Mouse (Mus musculus): ENCODE data around the gene Mlc1. TPM values are rescaled to one million over a fixed set of nuclear protein-coding genes. Genes with fewer than 3 reads are reported as not detected.

Mlc1 gene
- polyA plus RNA-seq, 1 experiment from 2014 or later: 31.5 TPM

GRCm38 (mm10) chr15:88998636-88999035, 19.8 kb upstream of the Mlc1 start:
- 81% methylated on average over 8 of the region's 8 CpGs for WGBS
- Histone ChIP-seq H3K27me3 (ENCODE audit: control insufficient read depth, insufficient read depth, low read depth, low read length) (no peaks in the 10 kb centered on the region), H3K9me3 (replicated peaks; ENCODE audit: control insufficient read depth, low read length, poor library complexity, severe bottlenecking) (no peaks in the 10 kb centered on the region), H3K27ac (ENCODE audit: low read length) (no peak overlapping the region), H3K36me3 (ENCODE audit: control insufficient read depth, insufficient read depth, low read length) (no peaks in the 10 kb centered on the region), H3K4me2 (ENCODE audit: low read length) (no peak overlapping the region), H3K9ac (ENCODE audit: low read depth, low read length) (no peak overlapping the region), H3K4me1 (ENCODE audit: control insufficient read depth, insufficient read depth, low read length) (no peaks in the 10 kb centered on the region), H3K4me3 (ENCODE audit: low read depth, low read length) (no peak overlapping the region)
- ATAC-seq: no peak

DNA sequence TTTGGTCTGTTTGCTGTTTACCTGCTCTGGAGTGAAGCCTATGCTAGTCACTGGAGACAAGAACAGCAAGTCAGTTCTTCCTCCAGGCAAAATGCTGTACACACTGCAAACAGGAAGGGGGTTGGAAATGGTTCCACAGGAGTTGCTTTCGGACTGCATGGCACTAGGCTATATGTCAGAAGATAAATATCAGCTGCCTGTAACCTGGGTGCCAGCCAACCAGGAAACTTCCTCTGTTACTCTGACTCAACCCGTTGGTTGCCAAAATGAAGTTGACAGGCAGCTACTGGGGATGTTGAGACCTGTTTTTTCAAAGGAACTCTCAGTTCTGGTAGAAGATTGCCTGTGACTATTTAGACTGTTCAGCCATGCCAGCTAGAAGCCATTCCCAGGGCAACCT, 10.4 kb upstream of the Mlc1 start:
- H3K9me3 ChIP-seq (replicated peaks; ENCODE audit: control insufficient read depth, low read length, poor library complexity, severe bottlenecking): no peaks in the 10 kb centered on the region
- H3K27ac ChIP-seq (ENCODE audit: low read length): no peak overlapping the region
- H3K4me2 ChIP-seq (ENCODE audit: low read length): no peak overlapping the region
- 84% methylated on average over 2 of the region's 2 CpGs for WGBS
- no peak for ATAC-seq
- H3K36me3 ChIP-seq (ENCODE audit: control insufficient read depth, insufficient read depth, low read length): no peaks in the 10 kb centered on the region
- H3K4me3 ChIP-seq (ENCODE audit: low read depth, low read length): no peak overlapping the region
- H3K27me3 ChIP-seq (ENCODE audit: control insufficient read depth, insufficient read depth, low read depth, low read length): no peaks in the 10 kb centered on the region
- H3K4me1 ChIP-seq (ENCODE audit: control insufficient read depth, insufficient read depth, low read length): no peaks in the 10 kb centered on the region
- H3K9ac ChIP-seq (ENCODE audit: low read depth, low read length): no peak overlapping the region

- WGBS: 93% methylated on average over 31 of the region's 31 CpGs
- H3K4me3 ChIP-seq (ENCODE audit: low read depth, low read length): no peak within 1 kb of the TSS
- no peak within 1 kb of the TSS for H3K27ac ChIP-seq (ENCODE audit: low read length)
- H3K9ac ChIP-seq (ENCODE audit: low read depth, low read length): no peak within 1 kb of the TSS
- no peaks in the 10 kb centered on the region for H3K27me3 ChIP-seq (ENCODE audit: control insufficient read depth, insufficient read depth, low read depth, low read length)
- H3K4me1 ChIP-seq (ENCODE audit: control insufficient read depth, insufficient read depth, low read length): no peaks in the 10 kb centered on the region
- no peaks in the 10 kb centered on the region for H3K9me3 ChIP-seq (replicated peaks; ENCODE audit: control insufficient read depth, low read length, poor library complexity, severe bottlenecking)
- no peak for ATAC-seq
- no peaks in the 10 kb centered on the region for H3K36me3 ChIP-seq (ENCODE audit: control insufficient read depth, insufficient read depth, low read length)
- no peak within 1 kb of the TSS for H3K4me2 ChIP-seq (ENCODE audit: low read length)
Measured at GRCm38 (mm10) chr15:88982534-88983079, 3.8 kb upstream of the Mlc1 start, which contains the start of gene Mov10l1. TSS of gene Mov10l1 (plus strand) at chr15:88982909.

DNA sequence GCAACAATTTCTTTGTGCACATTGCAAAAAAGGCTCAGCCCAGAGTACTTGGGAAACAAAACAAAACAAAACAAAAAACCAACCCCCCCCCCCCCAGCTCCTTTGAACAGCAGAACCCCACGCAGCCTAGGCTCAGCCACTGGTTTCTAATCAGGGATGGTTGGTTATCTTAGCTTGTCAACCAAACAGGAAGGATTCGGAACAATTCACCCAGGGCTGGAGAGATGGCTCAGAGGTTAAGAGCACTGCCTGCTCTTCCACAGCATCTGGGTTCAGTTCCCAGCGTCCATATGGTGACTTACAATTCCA, 285 bp upstream of the Mlc1 start:
- Histone ChIP-seq H3K4me3 (ENCODE audit: low read depth, low read length) (no peak overlapping the region), H3K9ac (ENCODE audit: low read depth, low read length) (no peak overlapping the region), H3K4me2 (ENCODE audit: low read length) (no peak overlapping the region), H3K27me3 (ENCODE audit: control insufficient read depth, insufficient read depth, low read depth, low read length) (no peaks in the 10 kb centered on the region), H3K36me3 (ENCODE audit: control insufficient read depth, insufficient read depth, low read length) (no peaks in the 10 kb centered on the region), H3K9me3 (replicated peaks; ENCODE audit: control insufficient read depth, low read length, poor library complexity, severe bottlenecking) (no peaks in the 10 kb centered on the region), H3K27ac (ENCODE audit: low read length) (no peak overlapping the region; the same call in none of the 2 replicates), H3K4me1 (ENCODE audit: control insufficient read depth, insufficient read depth, low read length) (no peaks in the 10 kb centered on the region)
- ATAC-seq: peak; percentile 81; the same call in 1 of the 2 replicates
- 5% methylated on average over 3 of the region's 3 CpGs for WGBS

DNA sequence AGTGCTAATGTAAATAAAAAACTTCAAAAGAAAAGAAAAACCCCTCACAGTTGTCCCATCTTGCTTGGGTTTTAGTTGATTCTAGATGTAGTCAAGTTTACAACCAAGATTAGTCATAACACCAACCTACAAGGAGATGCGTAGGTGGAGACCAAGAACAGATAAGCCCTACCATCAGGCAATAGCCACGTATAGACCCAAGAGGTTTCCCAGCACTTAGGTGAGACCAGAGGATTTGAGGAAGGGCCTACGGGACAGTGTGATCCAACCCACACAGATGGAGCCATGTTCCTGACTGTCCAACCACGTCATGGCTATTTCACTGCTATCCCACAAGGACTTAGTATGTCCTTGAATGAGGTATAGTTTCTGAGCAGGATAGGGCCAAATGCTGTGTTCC, 6.5 kb downstream of the Mlc1 start:
- Histone ChIP-seq H3K27me3 (ENCODE audit: control insufficient read depth, insufficient read depth, low read depth, low read length) (no peaks in the 10 kb centered on the region), H3K9me3 (replicated peaks; ENCODE audit: control insufficient read depth, low read length, poor library complexity, severe bottlenecking) (no peaks in the 10 kb centered on the region), H3K9ac (ENCODE audit: low read depth, low read length) (no peak overlapping the region), H3K4me3 (ENCODE audit: low read depth, low read length) (no peak overlapping the region), H3K4me1 (ENCODE audit: control insufficient read depth, insufficient read depth, low read length) (no peaks in the 10 kb centered on the region), H3K36me3 (ENCODE audit: control insufficient read depth, insufficient read depth, low read length) (no peaks in the 10 kb centered on the region), H3K27ac (ENCODE audit: low read length) (no peak overlapping the region), H3K4me2 (ENCODE audit: low read length) (no peak overlapping the region)
- 96% methylated on average over 4 of the region's 4 CpGs for WGBS
- ATAC-seq: no peak

GRCm38 (mm10) chr15:88964070-88964578, 14.7 kb downstream of the Mlc1 start:
- 87% methylated on average over 2 of the region's 2 CpGs for WGBS
- no peaks in the 10 kb centered on the region for H3K9me3 ChIP-seq (replicated peaks; ENCODE audit: control insufficient read depth, low read length, poor library complexity, severe bottlenecking)
- H3K9ac ChIP-seq (ENCODE audit: low read depth, low read length): no peak overlapping the region
- no peak overlapping the region for H3K4me3 ChIP-seq (ENCODE audit: low read depth, low read length)
- H3K27ac ChIP-seq (ENCODE audit: low read length): no peak overlapping the region
- no peaks in the 10 kb centered on the region for H3K27me3 ChIP-seq (ENCODE audit: control insufficient read depth, insufficient read depth, low read depth, low read length)
- no peak overlapping the region for H3K4me2 ChIP-seq (ENCODE audit: low read length)
- no peaks in the 10 kb centered on the region for H3K4me1 ChIP-seq (ENCODE audit: control insufficient read depth, insufficient read depth, low read length)
- ATAC-seq: no peak
- no peaks in the 10 kb centered on the region for H3K36me3 ChIP-seq (ENCODE audit: control insufficient read depth, insufficient read depth, low read length)

DNA sequence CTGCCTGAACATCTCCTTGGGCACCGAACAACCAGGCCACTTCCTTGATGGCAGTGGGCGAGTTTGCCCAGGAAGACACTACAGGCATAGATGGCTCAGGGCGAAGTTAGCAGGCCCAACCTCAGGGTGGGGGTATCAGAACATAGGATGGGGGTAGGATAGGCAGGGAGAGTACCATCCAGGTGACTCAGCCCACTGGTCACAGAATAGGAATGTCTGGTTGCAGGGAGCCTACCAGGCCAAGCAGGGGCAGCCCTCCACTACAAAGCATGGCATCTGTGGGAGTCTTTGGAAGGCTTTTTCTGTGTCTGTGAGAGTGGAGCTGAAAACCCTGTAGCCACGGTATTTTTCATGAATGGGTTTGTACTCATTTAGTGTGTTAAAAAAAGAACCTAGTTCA, 21.3 kb downstream of the Mlc1 start:
- 96% methylated on average over 4 of the region's 4 CpGs for WGBS
- Histone ChIP-seq H3K9me3 (replicated peaks; ENCODE audit: control insufficient read depth, low read length, poor library complexity, severe bottlenecking) (no peaks in the 10 kb centered on the region), H3K4me2 (ENCODE audit: low read length) (no peak overlapping the region), H3K9ac (ENCODE audit: low read depth, low read length) (no peak overlapping the region), H3K27ac (ENCODE audit: low read length) (no peak overlapping the region), H3K4me1 (ENCODE audit: control insufficient read depth, insufficient read depth, low read length) (peaks cover 8% of the 10 kb centered on the region; the same call in 1 of the 2 replicates), H3K4me3 (ENCODE audit: low read depth, low read length) (no peak overlapping the region), H3K36me3 (ENCODE audit: control insufficient read depth, insufficient read depth, low read length) (no peaks in the 10 kb centered on the region), H3K27me3 (ENCODE audit: control insufficient read depth, insufficient read depth, low read depth, low read length) (peaks cover 5% of the 10 kb centered on the region; the same call in 1 of the 2 replicates)
- no peak for ATAC-seq

- Histone ChIP-seq H3K36me3 (ENCODE audit: control insufficient read depth, insufficient read depth, low read length) (no peaks in the 10 kb centered on the region), H3K9ac (ENCODE audit: low read depth, low read length) (no peak overlapping the region), H3K27ac (ENCODE audit: low read length) (no peak overlapping the region), H3K27me3 (ENCODE audit: control insufficient read depth, insufficient read depth, low read depth, low read length) (peaks cover 5% of the 10 kb centered on the region; the same call in 1 of the 2 replicates), H3K9me3 (replicated peaks; ENCODE audit: control insufficient read depth, low read length, poor library complexity, severe bottlenecking) (no peaks in the 10 kb centered on the region), H3K4me3 (ENCODE audit: low read depth, low read length) (no peak overlapping the region), H3K4me2 (ENCODE audit: low read length) (no peak overlapping the region), H3K4me1 (ENCODE audit: control insufficient read depth, insufficient read depth, low read length) (peaks cover 8% of the 10 kb centered on the region; the same call in 1 of the 2 replicates)
- no peak for ATAC-seq
- 85% methylated on average over 6 of the region's 6 CpGs for WGBS
Measured at GRCm38 (mm10) chr15:88955342-88955741, 23.5 kb downstream of the Mlc1 start.

GRCm38 (mm10) chr15:88954368-88955072, 24.3 kb downstream of the Mlc1 start, which contains the start of gene Ttll8:
TSS of gene Ttll8 (minus strand) at chr15:88954418.
- peak; percentile 86 for ATAC-seq
- WGBS: 1% methylated on average over 53 of the region's 53 CpGs
- H3K36me3 ChIP-seq (ENCODE audit: control insufficient read depth, insufficient read depth, low read length): no peaks in the 10 kb centered on the region

More at GRCm38 (mm10) chr15:88954368-88955072, 24.3 kb downstream of the Mlc1 start, which contains the start of gene Ttll8:
- H3K27ac ChIP-seq (ENCODE audit: low read length): no peak within 1 kb of the TSS
- peak within 1 kb of the TSS; percentile 76 for H3K9ac ChIP-seq (ENCODE audit: low read depth, low read length)
- H3K9me3 ChIP-seq (replicated peaks; ENCODE audit: control insufficient read depth, low read length, poor library complexity, severe bottlenecking): no peaks in the 10 kb centered on the region
- peaks cover 5% of the 10 kb centered on the region; the same call in 1 of the 2 replicates for H3K27me3 ChIP-seq (ENCODE audit: control insufficient read depth, insufficient read depth, low read depth, low read length)
- peaks cover 8% of the 10 kb centered on the region; the same call in 1 of the 2 replicates for H3K4me1 ChIP-seq (ENCODE audit: control insufficient read depth, insufficient read depth, low read length)
- H3K4me3 ChIP-seq (ENCODE audit: low read depth, low read length): peak within 1 kb of the TSS; percentile 50
- peak within 1 kb of the TSS; percentile 93 for H3K4me2 ChIP-seq (ENCODE audit: low read length)
